Mouse (Mus musculus) midbrain, embryonic 13.5 days (tissue): ENCODE results near the gene Smyd4. TPM values are rescaled to one million over a fixed set of nuclear protein-coding genes. Genes with fewer than 3 reads are reported as not detected.
"Not testable (repeated sequence)": the region's sequence is repeated elsewhere in the genome, so short reads cannot be mapped to it uniquely, and the experiment has no call there.

ENCODE experiments used
- ATAC-seq: fragments of 200-750 bp; cut with Nextera tagmentation; 2 replicates; pipeline ENCODE4 v1.8.0; 2017; ENCODE audit warnings: mild to moderate bottlenecking, moderate TSS enrichment, moderate library complexity
- H3K27ac ChIP-seq: fragments of 300-500 bp; sonication (generic); 2 replicates; pipeline ENCODE4 v1.5.1; 2015; ENCODE audit warnings: inconsistent platforms, mild to moderate bottlenecking, moderate library complexity
- H3K27me3 ChIP-seq: fragments of 300-500 bp; sonication (generic); 2 replicates; pipeline ENCODE4 v1.6.1; 2015; ENCODE audit warnings: mild to moderate bottlenecking, inconsistent platforms
- H3K36me3 ChIP-seq: fragments of 300-500 bp; sonication (generic); 2 replicates; pipeline ENCODE4 v1.6.1; 2015; ENCODE audit warnings: mild to moderate bottlenecking, inconsistent platforms
- H3K4me1 ChIP-seq: fragments of 300-500 bp; sonication (generic); replicated peaks from 2 replicates; pipeline ENCODE4 v1.6.1; 2015; ENCODE audit warnings: inconsistent platforms
- H3K4me2 ChIP-seq: fragments of 300-500 bp; sonication (generic); replicated peaks from 2 replicates; pipeline ENCODE4 v1.6.1; 2015; ENCODE audit warnings: moderate library complexity, mild to moderate bottlenecking, inconsistent platforms
- H3K4me3 ChIP-seq: fragments of 300-500 bp; sonication (generic); replicated peaks from 2 replicates; pipeline ENCODE4 v1.5.1; 2015; ENCODE audit warnings: mild to moderate bottlenecking, inconsistent platforms
- H3K9ac ChIP-seq: fragments of 300-500 bp; sonication (generic); replicated peaks from 2 replicates; pipeline ENCODE4 v1.6.1; 2015; ENCODE audit warnings: mild to moderate bottlenecking, inconsistent platforms
- H3K9me3 ChIP-seq: fragments of 300-500 bp; sonication (generic); 2 replicates; pipeline ENCODE4 v1.6.1; 2016; ENCODE audit warnings: mild to moderate bottlenecking, inconsistent platforms
- WGBS: fragments of 180-500 bp; shearing (Covaris S2); methylation state at CpG from one replicate; pipeline ENCODE4 v1.1.7; 2015; 5-methylcytosine and 5-hydroxymethylcytosine counted together
- polyA plus RNA-seq: library from polyadenylated mRNA; unstranded; fragments of >200 nt; fragmentation: Nextera tagmentation; extraction: Ambion mirVana; gene quantifications from 2 replicates; pipeline ENCODE4 v1.2.1, GENCODE M21; 2015

The Smyd4 gene
- polyA plus RNA-seq, 1 experiment from 2014 or later = 15.3 TPM

GRCm38 (mm10) chr11:75347596-75347995 is 637 bp upstream of the Smyd4 start:
- Histone ChIP-seq H3K4me1 (peaks cover 22% of the 10 kb centered on the region), H3K4me3 (peak overlapping the region; percentile 74), H3K27me3 (no peaks in the 10 kb centered on the region), H3K9ac (peak overlapping the region; percentile 78), H3K27ac (no peak overlapping the region), H3K36me3 (no peaks in the 10 kb centered on the region), H3K4me2 (peak overlapping the region; percentile 82), H3K9me3 (no peaks in the 10 kb centered on the region)
- 1% methylated on average over 10 of the region's 10 CpGs for WGBS
- no peak for ATAC-seq

- ATAC-seq = no peak
- Histone ChIP-seq H3K9me3 (no peaks in the 10 kb centered on the region), H3K27ac (0 out of 2 replicates have a peak overlapping the region, but pooled peaks have one; percentile 15), H3K4me2 (peak overlapping the region; percentile 82), H3K4me3 (peak overlapping the region; percentile 74), H3K4me1 (peaks cover 22% of the 10 kb centered on the region), H3K9ac (peak overlapping the region; percentile 74), H3K36me3 (no peaks in the 10 kb centered on the region), H3K27me3 (no peaks in the 10 kb centered on the region)
- WGBS = 47% methylated on average over 10 of the region's 10 CpGs
Observed at GRCm38 (mm10) chr11:75348890-75349261, 643 bp downstream of the Smyd4 start.

- Histone ChIP-seq H3K27me3 (no peaks in the 10 kb centered on the region), H3K9ac (0 out of 2 replicates have a peak overlapping the region, but pooled peaks have one; percentile 19), H3K36me3 (no peaks in the 10 kb centered on the region), H3K4me1 (peaks cover 21% of the 10 kb centered on the region), H3K27ac (no peak overlapping the region), H3K4me2 (no peak overlapping the region), H3K4me3 (no peak overlapping the region), H3K9me3 (no peaks in the 10 kb centered on the region)
- ATAC-seq = no peak
Observed at GRCm38 (mm10) chr11:75351225-75351624, 3.0 kb downstream of the Smyd4 start.

GRCm38 (mm10) chr11:75355475-75355874 is 7.2 kb downstream of the Smyd4 start:
- H3K9me3 ChIP-seq = no peaks in the 10 kb centered on the region
- no peak for ATAC-seq
- no peak overlapping the region for H3K4me2 ChIP-seq
- no peaks in the 10 kb centered on the region for H3K4me1 ChIP-seq
- WGBS = 100% methylated on average over 1 of the region's 1 CpGs
- no peak overlapping the region for H3K4me3 ChIP-seq
- H3K27me3 ChIP-seq = no peaks in the 10 kb centered on the region
- no peaks in the 10 kb centered on the region for H3K36me3 ChIP-seq
- no peak overlapping the region for H3K9ac ChIP-seq
- H3K27ac ChIP-seq = no peak overlapping the region

GRCm38 (mm10) chr11:75377125-75377524 is 28.9 kb downstream of the Smyd4 start:
- no peak overlapping the region for H3K27ac ChIP-seq
- WGBS = 90% methylated on average over 1 of the region's 1 CpGs

GRCm38 (mm10) chr11:75378786-75379185 is 30.6 kb downstream of the Smyd4 start:
- not testable (repeated sequence) for H3K27me3 ChIP-seq, ATAC-seq, H3K4me1 ChIP-seq, H3K9ac ChIP-seq, H3K27ac ChIP-seq, H3K4me2 ChIP-seq, H3K4me3 ChIP-seq, H3K9me3 ChIP-seq, H3K36me3 ChIP-seq
- 100% methylated on average over 2 of the region's 2 CpGs for WGBS

More at GRCm38 (mm10) chr11:75377125-75377524, 28.9 kb downstream of the Smyd4 start:
- Histone ChIP-seq H3K9ac (no peak overlapping the region), H3K9me3 (no peaks in the 10 kb centered on the region), H3K4me2 (no peak overlapping the region), H3K4me1 (no peaks in the 10 kb centered on the region), H3K27me3 (no peaks in the 10 kb centered on the region), H3K36me3 (no peaks in the 10 kb centered on the region), H3K4me3 (no peak overlapping the region)
- no peak for ATAC-seq

- ATAC-seq, H3K9ac ChIP-seq, H3K4me1 ChIP-seq, H3K9me3 ChIP-seq, H3K27ac ChIP-seq, H3K36me3 ChIP-seq, H3K27me3 ChIP-seq, H3K4me3 ChIP-seq, H3K4me2 ChIP-seq: not testable (repeated sequence)
- 65% methylated on average over 3 of the region's 3 CpGs for WGBS
Observed at GRCm38 (mm10) chr11:75383529-75383928, 35.3 kb downstream of the Smyd4 start.

- 90% methylated on average over 1 of the region's 1 CpGs for WGBS
- Histone ChIP-seq H3K9me3 (no peaks in the 10 kb centered on the region), H3K27ac (no peak overlapping the region), H3K27me3 (no peaks in the 10 kb centered on the region), H3K4me1 (no peaks in the 10 kb centered on the region), H3K36me3 (no peaks in the 10 kb centered on the region), H3K9ac (no peak overlapping the region), H3K4me3 (no peak overlapping the region), H3K4me2 (no peak overlapping the region)
- no peak for ATAC-seq
Observed at GRCm38 (mm10) chr11:75395611-75396010, 47.4 kb downstream of the Smyd4 start.

GRCm38 (mm10) chr11:75397452-75397851 is 49.2 kb downstream of the Smyd4 start:
- ATAC-seq = no peak
- H3K36me3 ChIP-seq = no peaks in the 10 kb centered on the region
- no peak overlapping the region for H3K4me3 ChIP-seq
- 83% methylated on average over 7 of the region's 7 CpGs for WGBS
- no peaks in the 10 kb centered on the region for H3K27me3 ChIP-seq
- H3K4me1 ChIP-seq = no peaks in the 10 kb centered on the region
- H3K9me3 ChIP-seq = no peaks in the 10 kb centered on the region
- H3K27ac ChIP-seq = no peak overlapping the region
- no peak overlapping the region for H3K9ac ChIP-seq
- H3K4me2 ChIP-seq = no peak overlapping the region

- Histone ChIP-seq H3K27ac (no peak overlapping the region), H3K4me2 (no peak overlapping the region), H3K4me3 (no peak overlapping the region), H3K9me3 (no peaks in the 10 kb centered on the region), H3K27me3 (no peaks in the 10 kb centered on the region), H3K9ac (no peak overlapping the region), H3K4me1 (no peaks in the 10 kb centered on the region), H3K36me3 (no peaks in the 10 kb centered on the region; the same call in 1 of the 2 replicates)
- no peak for ATAC-seq
- WGBS = 90% methylated on average over 11 of the region's 11 CpGs
Observed at GRCm38 (mm10) chr11:75399411-75399841, 51.2 kb downstream of the Smyd4 start.

- no peaks in the 10 kb centered on the region for H3K4me1 ChIP-seq
- H3K4me3 ChIP-seq = no peak overlapping the region
- H3K9ac ChIP-seq = no peak overlapping the region
- no peaks in the 10 kb centered on the region; the same call in 1 of the 2 replicates for H3K36me3 ChIP-seq
- H3K27ac ChIP-seq = no peak overlapping the region
- ATAC-seq = no peak
- H3K27me3 ChIP-seq = no peaks in the 10 kb centered on the region
- no peak overlapping the region for H3K4me2 ChIP-seq
- 60% methylated on average over 9 of the region's 9 CpGs for WGBS
- H3K9me3 ChIP-seq = no peaks in the 10 kb centered on the region
Observed at GRCm38 (mm10) chr11:75400099-75400498, 51.9 kb downstream of the Smyd4 start.

GRCm38 (mm10) chr11:75402271-75402690 is 54.0 kb downstream of the Smyd4 start:
- ATAC-seq = peak; percentile 66; the same call in 1 of the 2 replicates
- Histone ChIP-seq H3K36me3 (peaks cover 3% of the 10 kb centered on the region; the same call in 1 of the 2 replicates), H3K4me2 (no peak overlapping the region), H3K9me3 (no peaks in the 10 kb centered on the region), H3K9ac (0 out of 2 replicates have a peak overlapping the region, but pooled peaks have one; percentile 10), H3K4me3 (no peak overlapping the region), H3K27ac (no peak overlapping the region), H3K4me1 (no peaks in the 10 kb centered on the region), H3K27me3 (no peaks in the 10 kb centered on the region)
- WGBS = 62% methylated on average over 5 of the region's 5 CpGs
